Mouse (Mus musculus) heart, embryonic 12.5 days (tissue): ENCODE measurements around the gene Gm20517. TPM values are rescaled to one million over a fixed set of nuclear protein-coding genes. Genes with fewer than 3 reads are reported as not detected.

Experiments
- ATAC-seq: fragments of 200-750 bp; cut with Nextera tagmentation; 2 replicates; pipeline ENCODE4 v1.8.0; 2017; ENCODE audit warnings: moderate TSS enrichment, moderate library complexity; ENCODE audit not compliant: insufficient number of reproducible peaks, low FRiP score
- H3K27ac ChIP-seq: fragments of 300-500 bp; sonication (generic); 2 replicates; pipeline ENCODE4 v1.5.1; 2016; ENCODE audit warnings: mild to moderate bottlenecking, moderate library complexity; ENCODE audit not compliant: poor library complexity, severe bottlenecking
- H3K27me3 ChIP-seq: fragments of 300-500 bp; sonication (generic); replicated peaks from 2 replicates; pipeline ENCODE4 v1.6.1; 2016; ENCODE audit warnings: mild to moderate bottlenecking, moderate library complexity
- H3K36me3 ChIP-seq: fragments of 300-500 bp; sonication (generic); 2 replicates; pipeline ENCODE4 v1.6.1; 2016; ENCODE audit warnings: mild to moderate bottlenecking, moderate library complexity
- H3K4me1 ChIP-seq: fragments of 300-500 bp; sonication (generic); replicated peaks from 2 replicates; pipeline ENCODE4 v1.6.1; 2016; ENCODE audit warnings: mild to moderate bottlenecking
- H3K4me2 ChIP-seq: fragments of 300-500 bp; sonication (generic); 2 replicates; pipeline ENCODE4 v1.6.1; 2016; ENCODE audit warnings: mild to moderate bottlenecking, moderate library complexity
- H3K4me3 ChIP-seq: fragments of 300-500 bp; sonication (generic); 2 replicates; pipeline ENCODE4 v1.5.1; 2016; ENCODE audit warnings: mild to moderate bottlenecking
- H3K9ac ChIP-seq: fragments of 300-500 bp; sonication (generic); 2 replicates; pipeline ENCODE4 v1.6.1; 2016; ENCODE audit warnings: mild to moderate bottlenecking, moderate library complexity
- H3K9me3 ChIP-seq: fragments of 300-500 bp; sonication (generic); replicated peaks from 2 replicates; pipeline ENCODE4 v1.6.1; 2016; ENCODE audit warnings: mild to moderate bottlenecking, moderate library complexity
- WGBS: fragments of 180-500 bp; shearing (Covaris S2); methylation state at CpG from one replicate; pipeline ENCODE4 v1.1.7; 2016; 5-methylcytosine and 5-hydroxymethylcytosine counted together
- polyA plus RNA-seq: library from polyadenylated mRNA; unstranded; fragments of >200 nt; fragmentation: Nextera tagmentation; extraction: Ambion mirVana; gene quantifications from 2 replicates; pipeline ENCODE4 v1.2.1, GENCODE M21; 2016

Gene Gm20517
- polyA plus RNA-seq, 1 experiment from 2014 or later, result 2.7 TPM

DNA sequence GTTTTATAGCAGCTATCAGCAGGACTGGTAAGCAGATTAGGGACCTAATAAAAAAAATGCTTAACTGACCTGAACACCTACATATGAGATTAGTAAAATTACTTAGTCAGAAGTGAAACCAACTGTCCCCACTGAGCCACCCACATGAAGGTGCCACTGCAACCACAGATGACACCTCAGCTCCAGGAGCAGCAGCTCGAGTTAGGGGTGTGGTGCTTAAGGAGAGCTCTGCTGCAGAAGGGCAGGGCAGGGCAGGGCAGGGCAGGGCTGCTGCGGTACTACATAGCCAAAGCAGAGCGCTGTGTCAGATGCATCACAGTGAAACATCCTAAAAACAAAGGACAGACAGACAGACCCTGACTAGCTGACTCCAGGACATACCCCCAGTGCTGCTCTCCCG, 71.4 kb downstream of the Gm20517 start:
- whole genome bisulfite sequencing, result 73% methylated on average over 4 of the region's 4 CpGs

DNA sequence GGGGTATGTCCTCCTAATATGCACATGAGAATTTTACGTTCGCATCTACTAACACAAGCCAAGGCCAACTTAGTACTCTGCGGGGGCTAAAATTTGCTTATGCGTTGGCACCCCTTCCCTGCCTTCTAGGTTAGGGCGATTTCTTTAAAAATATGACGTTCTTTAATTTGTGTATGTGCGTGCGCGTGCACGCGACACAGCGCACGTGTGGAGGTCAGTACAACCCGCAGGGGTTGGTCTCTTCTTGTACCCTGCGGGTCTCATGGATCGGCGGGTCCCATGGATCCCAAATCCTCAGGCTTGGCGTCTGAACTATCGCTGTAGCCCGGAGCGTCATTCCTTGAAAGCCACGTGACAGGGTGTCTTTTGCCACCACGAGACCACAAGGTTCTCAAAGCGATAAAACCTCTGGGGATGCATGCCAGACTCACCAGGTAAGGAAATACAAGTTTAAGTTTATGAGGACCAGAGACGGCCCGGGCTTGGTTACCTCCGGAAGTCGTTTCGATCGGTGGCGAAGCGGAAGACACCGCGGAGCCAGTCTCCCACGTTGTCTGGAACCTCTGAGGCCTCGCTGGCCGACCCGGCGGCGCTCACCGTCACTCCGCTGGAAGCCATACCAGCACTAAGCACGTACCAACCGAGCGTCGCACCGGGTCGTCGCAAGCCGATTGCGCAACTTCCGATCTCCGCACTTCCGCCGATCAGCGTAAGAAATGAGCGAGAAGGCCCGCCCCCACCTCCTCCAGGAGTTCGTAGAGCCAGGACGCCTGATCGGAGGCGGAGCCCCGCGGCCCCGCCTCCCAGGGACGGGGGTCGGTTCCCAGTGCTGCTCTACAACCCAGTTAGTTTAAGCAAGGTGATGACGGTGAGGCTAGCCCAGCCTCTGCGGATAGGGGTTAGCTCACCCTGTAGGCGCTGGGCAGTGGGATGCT, 76.3 kb downstream of the Gm20517 start:
- peak; percentile 84 for ATAC-seq
- Histone ChIP-seq H3K4me2 (peak overlapping the region; percentile 98), H3K9me3 (no peaks in the 10 kb centered on the region), H3K27ac (peak overlapping the region; percentile 68), H3K4me3 (peak overlapping the region; percentile 71), H3K4me1 (peaks cover 11% of the 10 kb centered on the region), H3K27me3 (peaks cover 19% of the 10 kb centered on the region; the same call in 1 of the 2 replicates), H3K9ac (peak overlapping the region; percentile 80), H3K36me3 (peaks cover 32% of the 10 kb centered on the region)
- WGBS, result under 1% methylated on average over 70 of the region's 70 CpGs

More for the DNA sequence above, 71.4 kb downstream of the Gm20517 start:
- H3K36me3 ChIP-seq, result peaks cover 73% of the 10 kb centered on the region
- H3K4me3 ChIP-seq, result no peak overlapping the region
- no peak overlapping the region for H3K27ac ChIP-seq
- no peaks in the 10 kb centered on the region for H3K9me3 ChIP-seq
- H3K4me1 ChIP-seq, result peaks cover 8% of the 10 kb centered on the region
- H3K9ac ChIP-seq, result no peak overlapping the region
- no peak for ATAC-seq
- H3K4me2 ChIP-seq, result no peak overlapping the region
- H3K27me3 ChIP-seq, result no peaks in the 10 kb centered on the region

DNA sequence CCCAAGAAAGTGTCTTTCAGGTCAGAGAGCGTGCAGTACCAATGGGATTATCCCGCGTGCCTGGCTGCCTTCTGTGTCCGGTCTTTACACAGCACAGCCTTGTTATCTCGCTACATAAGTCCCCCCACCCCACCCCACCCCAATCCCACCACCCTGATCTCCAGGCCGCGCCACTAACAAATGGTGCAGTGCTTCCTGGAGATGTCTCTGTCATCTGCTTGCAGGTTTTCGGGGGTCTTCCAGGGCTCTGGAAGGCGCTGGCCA, 76.9 kb downstream of the Gm20517 start, which contains the start of gene Tomm6:
Gene Tomm6, minus strand, starts transcription at position 43 of the 264 bp plus-strand sequence.
- WGBS, result 2% methylated on average over 9 of the region's 9 CpGs
- no peak for ATAC-seq
- peak within 1 kb of the TSS; percentile 80 for H3K9ac ChIP-seq
- H3K4me1 ChIP-seq, result peaks cover 11% of the 10 kb centered on the region
- peaks cover 24% of the 10 kb centered on the region; the same call in 1 of the 2 replicates for H3K27me3 ChIP-seq
- H3K9me3 ChIP-seq, result no peaks in the 10 kb centered on the region
- peak within 1 kb of the TSS; percentile 71 for H3K4me3 ChIP-seq
- H3K27ac ChIP-seq, result peak within 1 kb of the TSS; percentile 68
- peaks cover 26% of the 10 kb centered on the region for H3K36me3 ChIP-seq
- peak within 1 kb of the TSS; percentile 98 for H3K4me2 ChIP-seq

DNA sequence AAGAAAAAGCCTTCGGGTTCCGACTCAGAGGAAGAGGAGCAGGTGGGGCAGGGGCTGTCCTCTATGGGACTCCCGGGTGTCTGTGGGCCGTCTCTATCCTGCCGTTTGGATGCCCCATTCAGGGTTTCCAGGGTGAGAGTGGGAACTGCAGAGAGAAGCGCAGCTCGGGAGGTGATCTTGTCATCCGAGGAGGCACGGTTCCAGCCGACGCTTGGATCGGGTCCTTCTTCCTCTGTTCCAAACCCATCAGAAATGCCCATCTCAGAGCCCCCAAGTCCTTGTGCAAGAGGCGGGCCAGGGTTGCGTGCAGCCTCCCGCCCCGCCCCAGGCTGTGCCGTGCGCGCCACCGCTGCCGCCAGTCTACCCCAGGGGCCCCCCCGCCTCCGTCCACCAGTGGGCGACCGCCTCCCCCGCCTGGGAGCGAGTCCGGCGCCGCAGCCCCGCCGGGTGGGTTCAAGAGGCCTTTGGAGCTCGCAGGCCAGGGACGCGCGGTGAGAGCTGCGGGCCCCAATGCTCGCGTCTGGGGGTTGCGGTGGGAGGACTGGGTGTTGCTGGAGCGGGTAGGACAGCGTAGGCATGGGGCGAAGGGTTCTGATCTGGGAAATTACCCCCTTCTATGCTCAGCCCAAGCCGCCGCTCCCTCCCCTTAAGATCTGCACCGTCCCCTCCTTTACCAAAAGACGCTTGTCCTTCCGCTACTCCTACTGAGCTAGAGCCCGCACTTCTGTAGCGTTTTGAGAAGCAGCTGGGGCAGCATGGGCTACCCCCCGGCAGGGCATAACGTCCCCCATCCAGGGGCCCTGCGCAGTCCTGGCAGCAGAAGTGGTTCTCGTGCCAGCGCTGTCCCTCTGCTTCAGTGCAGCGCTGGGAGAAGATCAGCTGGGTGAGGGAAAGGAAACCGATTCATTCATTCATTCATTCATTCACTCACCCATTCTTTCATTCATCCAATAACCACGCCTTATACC, 77.5 kb downstream of the Gm20517 start, which contains the start of gene Frs3:
Gene Frs3, plus strand, starts transcription at position 423 of the 968 bp plus-strand sequence.
- Histone ChIP-seq H3K36me3 (peaks cover 21% of the 10 kb centered on the region), H3K27ac (peak within 1 kb of the TSS; percentile 68), H3K4me3 (peak within 1 kb of the TSS; percentile 71), H3K9me3 (no peaks in the 10 kb centered on the region), H3K4me2 (peak within 1 kb of the TSS; percentile 98), H3K9ac (peak within 1 kb of the TSS; percentile 80), H3K4me1 (peaks cover 15% of the 10 kb centered on the region), H3K27me3 (peaks cover 29% of the 10 kb centered on the region; the same call in 1 of the 2 replicates)
- WGBS, result 3% methylated on average over 57 of the region's 58 CpGs
- ATAC-seq, result peak; percentile 77

DNA sequence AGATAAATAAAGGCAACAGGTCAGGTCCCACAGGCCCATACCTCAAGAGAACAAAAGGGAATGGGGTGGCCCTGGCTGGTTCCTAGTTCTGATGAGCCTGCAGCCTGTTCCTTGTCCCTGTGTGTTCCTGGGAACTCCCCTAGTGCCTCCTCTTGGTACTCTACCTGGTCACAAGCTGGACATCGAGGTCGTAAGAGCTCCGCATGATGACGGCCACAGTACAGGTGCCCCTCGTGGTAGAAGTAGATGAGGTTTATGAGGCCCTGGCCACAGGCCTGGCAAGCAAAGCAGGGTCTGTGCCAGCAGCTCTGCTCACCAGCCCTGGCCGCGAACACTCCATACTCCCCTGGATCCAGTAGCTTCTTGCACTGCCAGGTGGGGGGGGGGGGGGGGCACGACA, 78.5 kb downstream of the Gm20517 start:
- H3K9ac ChIP-seq, result no peak overlapping the region
- no peak for ATAC-seq

DNA sequence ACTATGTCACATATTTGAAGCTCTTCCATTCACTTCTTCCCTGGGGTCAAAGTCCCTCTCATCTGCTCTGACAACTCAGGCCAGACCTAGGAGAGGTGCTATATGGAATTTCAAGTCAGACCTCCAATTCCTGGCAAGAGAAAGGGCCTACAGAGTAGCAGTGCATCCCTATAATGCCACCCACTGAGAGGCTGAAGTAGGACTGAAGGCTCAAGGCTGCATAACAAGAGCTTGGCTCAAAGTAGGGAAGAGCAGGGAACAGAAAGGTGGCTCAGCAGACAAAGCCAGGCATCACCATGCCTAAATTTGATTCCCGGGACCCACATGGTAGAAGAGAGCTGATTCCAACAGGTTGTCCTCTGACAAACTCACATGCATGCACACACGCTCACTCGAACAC, 80.3 kb downstream of the Gm20517 start:
- Histone ChIP-seq H3K4me1 (peaks cover 24% of the 10 kb centered on the region), H3K36me3 (no peaks in the 10 kb centered on the region; the same call in 1 of the 2 replicates), H3K9ac (no peak overlapping the region), H3K9me3 (no peaks in the 10 kb centered on the region), H3K27me3 (peaks cover 29% of the 10 kb centered on the region; the same call in 1 of the 2 replicates), H3K27ac (no peak overlapping the region), H3K4me2 (no peak overlapping the region), H3K4me3 (no peak overlapping the region)
- ATAC-seq, result no peak
- 89% methylated on average over 3 of the region's 3 CpGs for WGBS

More for the DNA sequence above, 78.5 kb downstream of the Gm20517 start:
- H3K27ac ChIP-seq, result no peak overlapping the region
- H3K36me3 ChIP-seq, result peaks cover 13% of the 10 kb centered on the region
- H3K27me3 ChIP-seq, result peaks cover 29% of the 10 kb centered on the region; the same call in 1 of the 2 replicates
- H3K4me2 ChIP-seq, result 0 out of 2 replicates have a peak overlapping the region, but pooled peaks have one; percentile 98
- H3K4me1 ChIP-seq, result peaks cover 20% of the 10 kb centered on the region
- no peaks in the 10 kb centered on the region for H3K9me3 ChIP-seq
- peak overlapping the region; percentile 71; the same call in 1 of the 2 replicates for H3K4me3 ChIP-seq
- 64% methylated on average over 6 of the region's 8 CpGs for WGBS

DNA sequence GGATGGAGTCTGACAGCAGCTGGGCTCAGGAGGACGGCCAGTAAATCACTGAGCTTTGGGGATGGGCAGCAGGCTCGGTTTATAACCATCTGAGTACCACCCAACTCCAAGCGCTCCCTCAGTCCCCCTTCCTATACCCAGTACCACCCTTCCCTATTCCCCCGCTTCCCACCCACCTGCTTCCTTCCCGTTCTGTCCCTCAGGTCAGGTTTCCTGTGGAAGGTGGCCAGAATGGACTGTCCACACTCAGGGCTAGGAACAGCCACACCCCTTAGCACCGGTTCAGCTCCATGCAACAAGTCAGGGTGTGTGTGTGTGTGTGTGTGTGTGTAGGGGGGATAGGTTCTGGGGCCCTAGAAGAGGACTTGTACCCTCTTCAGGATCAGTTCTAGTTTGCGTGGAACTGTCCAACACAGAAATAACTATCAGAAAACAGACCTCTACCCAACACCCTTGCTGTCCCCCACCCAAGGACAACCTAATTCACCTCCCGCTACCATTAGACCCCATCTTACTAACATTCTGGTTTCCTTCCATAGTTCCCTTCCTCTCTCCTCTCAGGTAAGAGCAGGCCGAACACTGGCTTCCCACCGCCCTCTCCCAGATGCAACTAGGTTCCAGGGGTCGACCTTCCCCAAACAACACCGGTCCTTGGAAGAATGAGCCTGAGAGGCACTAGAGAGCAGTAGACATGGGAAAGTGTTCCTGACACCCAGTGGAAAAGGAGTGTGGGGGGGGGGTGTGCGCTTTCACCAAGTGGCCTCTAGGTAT, 82.5 kb downstream of the Gm20517 start:
- peak overlapping the region; percentile 71 for H3K9ac ChIP-seq
- no peak overlapping the region for H3K27ac ChIP-seq
- peak overlapping the region; percentile 87 for H3K4me2 ChIP-seq
- peaks cover 29% of the 10 kb centered on the region; the same call in 1 of the 2 replicates for H3K27me3 ChIP-seq
- peak overlapping the region; percentile 73 for H3K4me3 ChIP-seq
- 36% methylated on average over 13 of the region's 13 CpGs for WGBS
- peaks cover 16% of the 10 kb centered on the region for H3K4me1 ChIP-seq
- no peak for ATAC-seq
- no peaks in the 10 kb centered on the region for H3K9me3 ChIP-seq
- peaks cover 3% of the 10 kb centered on the region; the same call in 1 of the 2 replicates for H3K36me3 ChIP-seq

DNA sequence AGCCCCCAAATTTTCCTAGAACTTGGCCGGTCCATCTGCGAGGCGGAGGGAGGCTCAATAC, 82.9 kb downstream of the Gm20517 start, which contains the start of gene Gm21981:
Gene Gm21981, minus strand, starts transcription at position 14 of the 61 bp plus-strand sequence.
- Histone ChIP-seq H3K4me2 (peak within 1 kb of the TSS; percentile 87), H3K4me3 (peak within 1 kb of the TSS; percentile 73), H3K4me1 (peaks cover 14% of the 10 kb centered on the region), H3K9me3 (no peaks in the 10 kb centered on the region), H3K27ac (peak within 1 kb of the TSS; percentile 52), H3K9ac (peak within 1 kb of the TSS; percentile 78), H3K27me3 (peaks cover 29% of the 10 kb centered on the region; the same call in 1 of the 2 replicates), H3K36me3 (peaks cover 5% of the 10 kb centered on the region)
- 1% methylated on average over 3 of the region's 3 CpGs for WGBS
- ATAC-seq, result no peak

DNA sequence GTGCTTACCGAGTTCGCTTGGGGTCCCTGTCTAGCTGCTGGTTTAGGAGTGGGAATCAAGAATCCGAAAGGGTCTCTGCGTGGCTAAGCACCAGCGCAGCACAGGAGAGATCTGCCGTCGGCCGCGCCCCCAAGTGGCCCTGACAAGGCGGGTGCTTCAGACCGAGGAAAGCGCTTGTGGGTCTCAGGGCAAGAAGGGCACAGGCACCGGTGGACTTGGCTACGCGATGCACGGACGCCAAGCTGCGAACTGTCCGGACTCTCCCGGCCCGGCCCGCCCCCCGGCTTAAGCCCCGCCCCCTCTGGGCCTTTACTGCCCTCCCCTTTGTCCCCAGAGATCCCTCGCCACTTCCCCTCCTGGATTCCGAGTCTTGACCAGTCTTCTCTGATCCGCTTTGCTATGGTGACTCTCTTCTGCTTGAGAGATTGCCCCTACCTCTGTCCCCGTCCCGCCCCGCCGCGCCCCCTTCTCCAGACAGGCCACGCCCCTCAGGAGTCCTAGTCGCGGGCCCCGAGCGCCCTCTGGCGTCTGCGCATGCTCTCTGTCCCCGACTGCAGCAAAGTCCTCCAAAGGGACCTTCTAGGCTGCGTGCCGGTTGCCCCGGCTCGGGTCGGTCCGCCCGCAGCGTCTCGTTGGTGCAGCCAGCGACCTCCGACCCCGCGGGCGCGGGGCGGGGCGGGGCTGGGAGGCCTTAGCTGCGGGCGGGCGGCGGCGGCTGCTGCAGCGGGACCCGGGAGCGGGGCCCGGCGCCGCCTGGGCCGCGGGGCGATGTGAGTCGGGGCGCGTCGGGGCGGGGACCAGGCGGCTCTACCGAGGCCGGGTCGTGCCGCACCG, 83.3 kb downstream of the Gm20517 start, which contains the start of gene Prickle4:
Gene Prickle4, minus strand, starts transcription at position 234 of the 834 bp plus-strand sequence.
- H3K36me3 ChIP-seq, result peaks cover 9% of the 10 kb centered on the region
- no peaks in the 10 kb centered on the region for H3K9me3 ChIP-seq
- under 1% methylated on average over 74 of the region's 82 CpGs for WGBS
- H3K4me2 ChIP-seq, result peak within 1 kb of the TSS; percentile 87
- ATAC-seq, result peak; percentile 94
- peak within 1 kb of the TSS; percentile 78 for H3K9ac ChIP-seq
- peaks cover 30% of the 10 kb centered on the region; the same call in 1 of the 2 replicates for H3K27me3 ChIP-seq
- H3K4me1 ChIP-seq, result peaks cover 13% of the 10 kb centered on the region
- H3K4me3 ChIP-seq, result peak within 1 kb of the TSS; percentile 73
- H3K27ac ChIP-seq, result peak within 1 kb of the TSS; percentile 52

DNA sequence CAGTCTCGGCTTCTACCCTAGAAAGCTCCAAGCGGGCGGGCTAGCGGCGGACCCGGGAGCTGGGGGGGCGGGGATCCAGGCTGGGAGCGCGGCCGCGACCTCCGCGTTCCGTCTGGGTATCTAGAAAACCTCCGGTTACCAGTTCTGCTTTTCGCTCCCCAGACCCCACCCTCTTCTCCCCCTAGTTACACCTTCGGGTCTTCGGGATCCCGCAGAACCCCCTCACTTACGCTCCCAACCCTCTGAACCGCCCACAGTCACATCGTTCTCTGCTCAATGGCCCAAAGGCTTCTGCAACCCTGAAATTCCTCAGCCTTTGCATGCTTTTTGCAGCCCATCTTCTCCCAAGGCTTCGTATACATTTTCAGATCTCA, 83.9 kb downstream of the Gm20517 start:
- peak overlapping the region; percentile 78 for H3K9ac ChIP-seq
- ATAC-seq, result no peak
- WGBS, result under 1% methylated on average over 22 of the region's 23 CpGs
- peaks cover 30% of the 10 kb centered on the region; the same call in 1 of the 2 replicates for H3K27me3 ChIP-seq
- no peaks in the 10 kb centered on the region for H3K9me3 ChIP-seq
- H3K27ac ChIP-seq, result no peak overlapping the region
- H3K36me3 ChIP-seq, result peaks cover 15% of the 10 kb centered on the region
- H3K4me3 ChIP-seq, result peak overlapping the region; percentile 73
- H3K4me1 ChIP-seq, result peaks cover 13% of the 10 kb centered on the region
- H3K4me2 ChIP-seq, result peak overlapping the region; percentile 87
